Mouse (Mus musculus): ENCODE measurements around the gene Cttnbp2nl. TPM values are rescaled to one million over a fixed set of nuclear protein-coding genes. Genes with fewer than 3 reads are reported as not detected.

Gene Cttnbp2nl
- polyA plus RNA-seq, 1 experiment from 2014 or later: 38.2 TPM

DNA sequence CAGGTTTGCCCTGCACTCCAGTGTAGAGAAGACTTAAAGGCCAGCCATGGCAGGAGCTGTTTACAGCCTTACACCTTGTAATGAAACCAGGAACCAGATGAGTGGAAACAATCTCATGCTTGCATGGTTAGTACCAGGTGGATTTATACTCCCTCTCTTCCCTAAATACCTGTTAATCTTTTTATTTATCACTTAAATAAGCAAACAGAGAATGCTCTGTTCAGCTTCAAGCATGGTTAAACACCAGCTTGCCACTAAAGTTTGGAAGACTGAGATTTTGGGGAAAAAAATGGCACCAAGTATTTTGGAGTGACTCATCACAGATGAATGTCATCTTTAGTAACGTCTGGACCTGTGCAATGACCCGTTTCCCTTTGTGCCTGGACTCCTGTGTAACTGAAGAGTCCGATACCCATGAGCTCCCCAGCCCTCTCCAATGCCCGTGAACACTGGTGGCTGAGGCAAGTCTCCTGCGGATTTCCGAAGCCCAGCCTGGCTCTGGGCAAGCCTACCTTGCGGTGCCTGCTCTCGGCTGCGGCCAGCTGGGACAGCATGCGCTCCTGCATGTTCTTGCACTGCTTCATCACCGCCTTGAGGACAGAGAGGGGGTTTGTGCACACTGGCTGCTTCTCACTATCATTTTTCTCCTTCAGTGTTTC is 42.1 kb downstream of the Cttnbp2nl start:
- no peak for ATAC-seq (ENCODE audit: low read depth)
- no peak overlapping the region for H3K4me2 ChIP-seq (ENCODE audit: low read depth, low read length)
- H3K27ac ChIP-seq (ENCODE audit: low read length): no peak overlapping the region
- H3K4me3 ChIP-seq (ENCODE audit: low read length): no peak overlapping the region
- H3K36me3 ChIP-seq (ENCODE audit: control insufficient read depth, insufficient read depth, low read length): peaks cover 26% of the 10 kb centered on the region
- 84% methylated on average over 11 of the region's 11 CpGs for WGBS
- peaks cover 18% of the 10 kb centered on the region for H3K4me1 ChIP-seq (replicated peaks; ENCODE audit: control insufficient read depth, insufficient read depth, low read length)
- H3K9me3 ChIP-seq (ENCODE audit: control insufficient read depth, low read length): no peaks in the 10 kb centered on the region
- H3K27me3 ChIP-seq (ENCODE audit: control insufficient read depth, insufficient read depth, low read depth, low read length): no peaks in the 10 kb centered on the region
- no peak overlapping the region for H3K9ac ChIP-seq (ENCODE audit: low read length)

DNA sequence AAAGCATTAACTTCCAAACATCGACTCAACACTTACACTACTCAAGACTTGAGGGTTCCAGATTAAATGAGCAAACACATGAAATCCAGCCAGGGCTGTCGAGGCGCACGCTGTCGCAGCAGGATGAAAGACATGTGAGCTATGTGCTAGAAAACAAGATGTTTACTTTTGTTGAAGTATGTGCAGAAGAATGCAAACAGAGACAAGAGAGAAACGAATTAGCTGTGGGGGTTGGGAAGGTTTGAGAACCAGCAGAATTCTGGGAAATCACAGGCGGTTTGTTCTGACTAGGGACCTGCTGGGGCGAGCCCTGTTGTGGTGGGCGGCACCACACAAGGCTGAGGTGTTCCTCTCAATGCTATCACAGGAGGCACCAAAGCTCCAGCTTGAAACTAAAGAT is 44.9 kb downstream of the Cttnbp2nl start:
- no peak overlapping the region for H3K4me2 ChIP-seq (ENCODE audit: low read depth, low read length)
- H3K27me3 ChIP-seq (ENCODE audit: control insufficient read depth, insufficient read depth, low read depth, low read length): no peaks in the 10 kb centered on the region
- ATAC-seq (ENCODE audit: low read depth): peak; percentile 63
- no peaks in the 10 kb centered on the region for H3K9me3 ChIP-seq (ENCODE audit: control insufficient read depth, low read length)
- peaks cover 47% of the 10 kb centered on the region for H3K36me3 ChIP-seq (ENCODE audit: control insufficient read depth, insufficient read depth, low read length)
- 49% methylated on average over 9 of the region's 9 CpGs for WGBS
- H3K9ac ChIP-seq (ENCODE audit: low read length): no peak overlapping the region
- no peak overlapping the region for H3K4me3 ChIP-seq (ENCODE audit: low read length)
- peaks cover 19% of the 10 kb centered on the region for H3K4me1 ChIP-seq (replicated peaks; ENCODE audit: control insufficient read depth, insufficient read depth, low read length)
- peak overlapping the region; percentile 47; the same call in 1 of the 2 replicates for H3K27ac ChIP-seq (ENCODE audit: low read length)

DNA sequence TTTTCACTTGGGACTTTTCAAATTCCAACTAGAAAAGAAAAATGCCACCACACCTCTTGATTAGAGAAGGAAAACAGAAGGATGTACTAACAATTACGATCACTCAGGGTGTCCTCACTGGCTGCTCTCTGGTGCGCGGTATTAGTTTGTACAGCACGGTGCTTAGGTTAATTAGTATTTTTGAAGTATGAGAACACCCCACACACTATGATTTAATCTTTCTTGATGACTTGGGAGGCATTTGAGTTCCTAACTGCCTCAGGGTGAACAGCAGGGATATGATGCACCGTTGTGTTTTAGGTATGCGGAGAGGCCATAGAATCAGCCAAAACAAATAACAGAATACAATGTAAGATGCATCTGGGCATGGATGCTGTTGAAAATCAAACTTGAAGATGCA is 46.8 kb downstream of the Cttnbp2nl start:
- no peak overlapping the region for H3K27ac ChIP-seq (ENCODE audit: low read length)
- no peak overlapping the region for H3K4me2 ChIP-seq (ENCODE audit: low read depth, low read length)
- H3K9me3 ChIP-seq (ENCODE audit: control insufficient read depth, low read length): no peaks in the 10 kb centered on the region
- H3K36me3 ChIP-seq (ENCODE audit: control insufficient read depth, insufficient read depth, low read length): peaks cover 47% of the 10 kb centered on the region
- H3K27me3 ChIP-seq (ENCODE audit: control insufficient read depth, insufficient read depth, low read depth, low read length): no peaks in the 10 kb centered on the region
- no peak for ATAC-seq (ENCODE audit: low read depth)
- 87% methylated on average over 6 of the region's 6 CpGs for WGBS
- H3K4me1 ChIP-seq (replicated peaks; ENCODE audit: control insufficient read depth, insufficient read depth, low read length): peaks cover 24% of the 10 kb centered on the region
- no peak overlapping the region for H3K4me3 ChIP-seq (ENCODE audit: low read length)
- no peak overlapping the region for H3K9ac ChIP-seq (ENCODE audit: low read length)

DNA sequence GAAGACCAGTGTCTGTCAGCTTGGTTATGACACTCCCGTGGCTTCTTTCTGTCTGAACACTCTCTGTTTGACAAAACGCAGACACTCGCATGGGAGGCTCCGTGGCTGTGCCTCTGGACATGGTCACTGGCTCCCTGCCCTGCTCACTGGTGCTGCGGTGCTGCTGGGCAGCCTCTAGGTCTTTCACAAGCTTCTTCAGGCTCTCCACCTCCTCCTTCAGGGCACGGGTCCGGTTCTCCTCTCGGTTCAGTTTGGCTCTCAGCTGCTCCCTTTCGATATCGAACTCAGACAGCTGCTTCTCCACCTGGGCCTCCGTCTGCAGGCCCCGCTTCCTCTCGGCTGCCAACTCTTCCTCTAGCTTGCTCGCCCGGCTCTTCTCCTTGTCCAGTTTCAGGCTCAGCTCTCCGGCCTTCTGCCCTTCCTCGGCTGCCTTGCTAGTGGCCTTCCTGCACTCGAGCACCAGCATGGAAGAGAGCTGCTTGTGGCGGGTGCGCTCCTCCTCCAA is 47.3 kb downstream of the Cttnbp2nl start:
- Histone ChIP-seq H3K9ac (ENCODE audit: low read length) (no peak overlapping the region), H3K4me3 (ENCODE audit: low read length) (no peak overlapping the region), H3K27ac (ENCODE audit: low read length) (no peak overlapping the region), H3K4me2 (ENCODE audit: low read depth, low read length) (no peak overlapping the region), H3K27me3 (ENCODE audit: control insufficient read depth, insufficient read depth, low read depth, low read length) (no peaks in the 10 kb centered on the region), H3K4me1 (replicated peaks; ENCODE audit: control insufficient read depth, insufficient read depth, low read length) (peaks cover 29% of the 10 kb centered on the region), H3K36me3 (ENCODE audit: control insufficient read depth, insufficient read depth, low read length) (peaks cover 42% of the 10 kb centered on the region), H3K9me3 (ENCODE audit: control insufficient read depth, low read length) (no peaks in the 10 kb centered on the region)
- no peak for ATAC-seq (ENCODE audit: low read depth)
- WGBS: 82% methylated on average over 20 of the region's 20 CpGs

DNA sequence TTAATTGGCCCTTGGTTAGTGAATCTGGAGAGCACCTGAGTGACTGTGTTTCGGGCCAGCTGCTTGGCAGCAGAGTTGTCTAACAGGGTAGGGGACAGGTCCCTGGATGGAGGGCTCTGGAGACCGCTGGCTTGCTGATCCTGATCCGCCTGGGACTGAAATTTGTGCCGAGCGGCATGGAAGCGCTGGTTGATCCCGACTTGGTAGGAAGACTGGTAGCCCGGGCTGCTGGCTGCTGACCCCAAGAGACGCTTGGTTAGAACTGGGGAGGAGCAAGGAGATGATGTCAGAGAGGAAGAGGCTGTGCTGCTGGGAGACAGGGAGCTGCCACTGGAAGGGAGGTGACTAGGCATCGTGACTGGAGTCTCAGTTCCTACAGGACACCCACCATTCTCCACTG is 47.9 kb downstream of the Cttnbp2nl start:
- Histone ChIP-seq H3K27ac (ENCODE audit: low read length) (peak overlapping the region; percentile 69), H3K27me3 (ENCODE audit: control insufficient read depth, insufficient read depth, low read depth, low read length) (no peaks in the 10 kb centered on the region), H3K4me3 (ENCODE audit: low read length) (no peak overlapping the region), H3K9ac (ENCODE audit: low read length) (no peak overlapping the region; the same call in 1 of the 2 replicates), H3K9me3 (ENCODE audit: control insufficient read depth, low read length) (no peaks in the 10 kb centered on the region), H3K4me1 (replicated peaks; ENCODE audit: control insufficient read depth, insufficient read depth, low read length) (peaks cover 35% of the 10 kb centered on the region), H3K36me3 (ENCODE audit: control insufficient read depth, insufficient read depth, low read length) (peaks cover 38% of the 10 kb centered on the region), H3K4me2 (ENCODE audit: low read depth, low read length) (no peak overlapping the region)
- no peak for ATAC-seq (ENCODE audit: low read depth)
- WGBS: 77% methylated on average over 10 of the region's 10 CpGs

DNA sequence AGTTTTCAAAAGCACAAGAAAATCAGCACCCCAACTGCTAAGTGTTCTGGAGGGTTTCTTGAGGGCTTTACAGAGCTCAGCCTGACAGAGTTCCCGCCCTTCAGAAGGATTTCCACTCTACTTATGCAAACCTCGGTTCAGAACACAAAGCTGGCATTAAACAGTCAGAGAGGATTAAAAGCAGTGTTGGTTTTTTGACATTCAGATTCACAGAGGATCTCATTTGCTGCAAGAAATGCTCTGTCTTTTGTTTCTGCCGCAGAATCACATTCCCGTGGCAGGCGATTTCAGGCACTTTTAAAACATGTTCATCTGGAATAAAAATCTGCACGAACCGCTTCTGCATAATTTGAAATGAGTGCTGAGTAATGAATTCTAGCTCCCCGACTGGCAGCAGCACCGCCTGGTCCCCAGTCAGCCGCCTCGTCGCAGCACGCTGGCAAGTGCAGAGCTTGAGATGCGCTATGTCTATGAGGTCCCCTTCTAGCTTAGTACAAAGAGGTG is 48.9 kb downstream of the Cttnbp2nl start:
- no peak overlapping the region for H3K4me3 ChIP-seq (ENCODE audit: low read length)
- peaks cover 30% of the 10 kb centered on the region for H3K36me3 ChIP-seq (ENCODE audit: control insufficient read depth, insufficient read depth, low read length)
- H3K9ac ChIP-seq (ENCODE audit: low read length): no peak overlapping the region
- peak; percentile 49 for ATAC-seq (ENCODE audit: low read depth)
- H3K4me2 ChIP-seq (ENCODE audit: low read depth, low read length): peak overlapping the region; percentile 3; the same call in 1 of the 2 replicates
- H3K9me3 ChIP-seq (ENCODE audit: control insufficient read depth, low read length): no peaks in the 10 kb centered on the region
- 61% methylated on average over 14 of the region's 14 CpGs for WGBS
- H3K4me1 ChIP-seq (replicated peaks; ENCODE audit: control insufficient read depth, insufficient read depth, low read length): peaks cover 40% of the 10 kb centered on the region
- H3K27ac ChIP-seq (ENCODE audit: low read length): peak overlapping the region; percentile 69
- H3K27me3 ChIP-seq (ENCODE audit: control insufficient read depth, insufficient read depth, low read depth, low read length): no peaks in the 10 kb centered on the region

DNA sequence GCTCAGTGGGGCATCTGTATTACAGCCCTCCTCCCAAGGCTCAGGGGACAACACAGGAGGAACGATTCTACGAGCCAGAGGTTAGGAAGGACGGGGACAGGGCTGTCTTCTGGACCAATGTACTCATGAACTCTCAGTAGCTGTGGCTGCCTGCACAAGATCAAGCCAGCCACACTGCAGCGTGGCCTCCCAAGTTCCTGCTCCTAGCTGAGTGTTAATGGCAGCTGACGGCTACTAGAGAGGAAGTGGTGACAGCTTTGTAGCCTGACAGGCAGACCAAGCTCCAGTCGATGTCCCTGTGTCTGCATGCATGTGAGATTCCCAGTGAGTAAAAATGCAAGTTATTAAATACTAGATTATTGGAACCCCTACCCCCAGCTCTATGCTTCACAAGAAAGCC is 51.6 kb downstream of the Cttnbp2nl start:
- peaks cover 22% of the 10 kb centered on the region for H3K36me3 ChIP-seq (ENCODE audit: control insufficient read depth, insufficient read depth, low read length)
- H3K4me2 ChIP-seq (ENCODE audit: low read depth, low read length): no peak overlapping the region
- WGBS: 26% methylated on average over 6 of the region's 6 CpGs
- no peak overlapping the region for H3K4me3 ChIP-seq (ENCODE audit: low read length)
- peak overlapping the region; percentile 46 for H3K27ac ChIP-seq (ENCODE audit: low read length)
- no peaks in the 10 kb centered on the region for H3K27me3 ChIP-seq (ENCODE audit: control insufficient read depth, insufficient read depth, low read depth, low read length)
- H3K9me3 ChIP-seq (ENCODE audit: control insufficient read depth, low read length): no peaks in the 10 kb centered on the region
- H3K4me1 ChIP-seq (replicated peaks; ENCODE audit: control insufficient read depth, insufficient read depth, low read length): peaks cover 57% of the 10 kb centered on the region
- ATAC-seq (ENCODE audit: low read depth): peak; percentile 13; the same call in 1 of the 2 replicates
- H3K9ac ChIP-seq (ENCODE audit: low read length): no peak overlapping the region

DNA sequence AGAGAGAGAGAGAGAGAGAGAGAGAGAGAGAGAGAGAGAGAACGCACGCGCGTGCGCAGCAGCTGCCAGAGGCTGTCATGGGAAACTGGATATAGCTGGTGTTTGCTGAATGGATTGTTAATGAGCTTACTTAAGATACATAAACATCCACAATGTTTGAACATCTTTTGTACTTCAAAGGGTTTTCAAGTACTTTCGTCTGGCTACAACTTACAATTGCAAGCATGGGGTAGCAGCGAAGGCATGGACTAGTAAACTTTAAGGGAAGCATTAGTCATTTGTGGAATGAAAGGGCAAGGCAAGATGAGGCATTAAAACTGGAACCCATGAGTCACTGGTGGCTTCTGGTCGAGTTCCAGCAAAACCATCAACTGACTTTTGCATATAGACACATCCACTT is 52.4 kb downstream of the Cttnbp2nl start:
- Histone ChIP-seq H3K4me2 (ENCODE audit: low read depth, low read length) (no peak overlapping the region), H3K9me3 (ENCODE audit: control insufficient read depth, low read length) (no peaks in the 10 kb centered on the region), H3K9ac (ENCODE audit: low read length) (no peak overlapping the region), H3K27me3 (ENCODE audit: control insufficient read depth, insufficient read depth, low read depth, low read length) (no peaks in the 10 kb centered on the region), H3K4me3 (ENCODE audit: low read length) (no peak overlapping the region), H3K27ac (ENCODE audit: low read length) (peak overlapping the region; percentile 46), H3K36me3 (ENCODE audit: control insufficient read depth, insufficient read depth, low read length) (peaks cover 20% of the 10 kb centered on the region), H3K4me1 (replicated peaks; ENCODE audit: control insufficient read depth, insufficient read depth, low read length) (peaks cover 59% of the 10 kb centered on the region)
- whole genome bisulfite sequencing: 23% methylated on average over 8 of the region's 8 CpGs
- ATAC-seq (ENCODE audit: low read depth): peak; percentile 31; the same call in 1 of the 2 replicates

DNA sequence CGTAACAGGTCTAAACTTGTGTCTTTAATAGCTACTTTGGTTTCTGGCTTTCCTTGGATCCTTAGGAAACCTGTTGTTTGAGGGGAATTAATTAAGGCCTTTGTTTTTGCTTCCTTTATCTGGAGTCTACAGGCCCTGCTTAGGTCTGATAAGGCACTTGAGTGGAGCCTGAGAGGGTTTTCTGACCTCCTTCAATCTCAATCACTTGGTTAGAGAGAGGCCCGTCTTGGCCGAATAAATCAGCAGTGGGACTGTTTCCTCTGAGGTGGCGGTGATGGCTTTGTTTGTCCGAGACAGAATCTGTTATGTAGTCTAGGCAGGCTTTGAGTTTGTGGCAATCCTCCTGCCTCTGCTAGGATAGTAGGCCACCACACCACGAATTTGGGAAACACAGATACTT is 55.4 kb downstream of the Cttnbp2nl start:
- Histone ChIP-seq H3K4me3 (ENCODE audit: low read length) (no peak overlapping the region), H3K27me3 (ENCODE audit: control insufficient read depth, insufficient read depth, low read depth, low read length) (no peaks in the 10 kb centered on the region), H3K4me1 (replicated peaks; ENCODE audit: control insufficient read depth, insufficient read depth, low read length) (peaks cover 65% of the 10 kb centered on the region), H3K4me2 (ENCODE audit: low read depth, low read length) (peak overlapping the region; percentile 17), H3K27ac (ENCODE audit: low read length) (peak overlapping the region; percentile 48), H3K36me3 (ENCODE audit: control insufficient read depth, insufficient read depth, low read length) (no peaks in the 10 kb centered on the region; the same call in 1 of the 2 replicates), H3K9me3 (ENCODE audit: control insufficient read depth, low read length) (no peaks in the 10 kb centered on the region), H3K9ac (ENCODE audit: low read length) (no peak overlapping the region; the same call in 1 of the 2 replicates)
- WGBS: 23% methylated on average over 6 of the region's 6 CpGs
- ATAC-seq (ENCODE audit: low read depth): no peak
